Mouse (Mus musculus): ENCODE data around the gene Hist1h2br.
"Not testable (repeated sequence)": the region's sequence is repeated elsewhere in the genome, so short reads cannot be mapped to it uniquely, and the experiment has no call there.

GRCm38 (mm10) chr13:21833461-21833860 is at the start of gene Hist1h2br, which contains the start of gene Hist1h2ap:
- TF ChIP-seq CTCF (IDR thresholded peaks at IDR 0.05; ENCODE audit: borderline replicate concordance, insufficient read depth, low read depth, low read length); POLR2A (IDR thresholded peaks at IDR 0.05; ENCODE audit: borderline replicate concordance, insufficient read depth, low read length): not testable (repeated sequence)

Measured in cerebellum, adult 2 months (tissue).